Mouse (Mus musculus) spleen, adult 10 weeks (tissue): ENCODE data around the gene Exosc2. TPM values are rescaled to one million over a fixed set of nuclear protein-coding genes. Genes with fewer than 3 reads are reported as not detected.

Experiments used
- polyA plus RNA-seq: library from polyadenylated mRNA; stranded (reverse); fragments of 350-450 nt; fragmentation: Illumina TruSeq; extraction: RNeasy Lipid Tissue Mini Kit (QIAGEN cat#74804); gene quantifications from one replicate; pipeline ENCODE4 v1.2.3, GENCODE M21; 2015; ENCODE audit warnings: low replicate concordance; ENCODE audit not compliant: insufficient read depth

The Exosc2 gene
- 47.4 TPM for polyA plus RNA-seq

DNA sequence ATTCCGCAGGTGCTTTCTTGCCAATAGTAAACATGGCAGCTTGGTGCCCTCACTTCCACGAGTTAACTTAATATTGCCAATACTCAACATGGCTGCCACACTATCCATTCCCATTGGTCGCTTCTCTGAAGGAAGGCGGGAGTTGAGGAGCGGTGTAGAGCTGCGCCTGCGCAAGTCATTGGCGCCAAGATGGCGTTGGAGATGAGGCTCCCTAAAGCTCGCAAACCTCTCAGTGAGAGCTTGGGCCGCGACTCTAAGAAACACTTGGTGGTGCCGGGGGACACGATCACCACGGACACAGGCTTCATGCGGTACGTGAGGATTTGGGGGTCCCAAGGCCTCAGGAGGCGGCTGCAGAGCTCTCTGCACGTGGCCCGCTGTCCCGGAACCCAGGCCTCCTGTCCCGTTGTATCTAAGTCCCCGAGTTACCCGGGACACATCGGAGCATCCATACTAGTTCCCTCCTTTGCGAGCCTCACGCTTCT, at the start of gene Exosc2:
Gene Exosc2 (plus strand): TSS at position 165 of the 485 bp plus-strand sequence.

GRCm38 (mm10) chr2:31639901-31640608, 30.5 kb upstream of the Exosc2 start, which contains the start of gene Prdm12:
Gene Prdm12, plus strand, starts transcription at chr2:31640037.

GRCm38 (mm10) chr2:31688074-31688925, 17.8 kb downstream of the Exosc2 start, which contains the start of gene Abl1:
Gene Abl1, plus strand, starts transcription at chr2:31688376.

Other genes starting within 250 kb of the Exosc2 start
- 31.7 TPM for gene Ass1, start 200.5 kb upstream of the Exosc2 start, polyA plus RNA-seq
- gene Fubp3, start 98.1 kb upstream of the Exosc2 start, polyA plus RNA-seq: 18.1 TPM
- not detected for gene Prdm12, start 30.7 kb upstream of the Exosc2 start, polyA plus RNA-seq
- 38.1 TPM for gene Abl1, start 17.7 kb downstream of the Exosc2 start, polyA plus RNA-seq
- gene Qrfp, start 139.9 kb downstream of the Exosc2 start, polyA plus RNA-seq: 1.6 TPM
- 0.04 TPM for gene Fibcd1, start 175.3 kb downstream of the Exosc2 start, polyA plus RNA-seq
- 0.40 TPM for gene Lamc3, start 216.6 kb downstream of the Exosc2 start, polyA plus RNA-seq